Mouse (Mus musculus) E14TG2a.4 (cell line): ENCODE data around the gene Mpig6b.

Source experiments
- H3K27me3 ChIP-seq: 2 replicates; pipeline ENCODE4 v1.6.1; 2014; ENCODE audit warnings: low read length, control low read depth; ENCODE audit not compliant: insufficient read depth
- H3K36me3 ChIP-seq: 2 replicates; pipeline ENCODE4 v1.6.1; 2014; ENCODE audit warnings: low read length, control low read depth; ENCODE audit not compliant: insufficient read depth
- H3K4me1 ChIP-seq: replicated peaks from 2 replicates; pipeline ENCODE4 v1.6.1; 2014; ENCODE audit warnings: low read depth, low read length, control low read depth
- H3K4me3 ChIP-seq: replicated peaks from 2 replicates; pipeline ENCODE4 v1.5.1; 2014; ENCODE audit warnings: mild to moderate bottlenecking, low read length
- H3K9me3 ChIP-seq: 2 replicates; pipeline ENCODE4 v1.6.1; 2014; ENCODE audit warnings: low read length, control low read depth
- CTCF ChIP-seq: conservative IDR thresholded peaks from 2 replicates; pipeline ENCODE4 v1.5.1; 2014; ENCODE audit warnings: low read length
- NANOG ChIP-seq: IDR thresholded peaks from 2 replicates; pipeline ENCODE4 v1.6.1; 2014; ENCODE audit warnings: borderline replicate concordance, low read length, mixed read lengths
- POU5F1 ChIP-seq: IDR thresholded peaks from 2 replicates; pipeline ENCODE4 v1.6.1; 2014; ENCODE audit warnings: low read length, borderline replicate concordance

The Mpig6b gene

DNA sequence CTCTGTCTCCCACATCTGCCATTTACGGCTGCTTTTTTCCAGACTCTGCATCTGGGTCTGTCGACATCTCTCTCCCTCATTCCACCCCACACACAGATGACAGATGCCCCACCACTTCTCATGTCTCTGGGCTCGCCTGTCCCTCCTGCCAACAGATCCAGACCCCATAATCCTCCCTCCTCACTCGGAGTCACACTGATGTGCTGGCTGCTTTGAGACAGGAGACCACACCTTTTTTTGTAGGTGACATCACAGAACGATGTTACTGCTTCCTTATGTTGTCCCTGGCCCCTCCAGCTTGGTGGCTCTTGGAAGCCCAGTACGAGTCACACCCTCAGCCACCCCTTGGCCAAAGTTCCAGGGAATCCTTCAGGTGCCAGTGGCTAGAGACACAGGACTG is 14.3 kb upstream of the Mpig6b start:
- H3K27me3 ChIP-seq: peaks cover 2% of the 10 kb centered on the region; the same call in 1 of the 2 replicates
- TF ChIP-seq CTCF (no peak), POU5F1 (no peak), NANOG (no peak)
- 0 out of 2 replicates have a peak, but pooled peaks cover 3% of the 10 kb centered on the region for H3K36me3 ChIP-seq

DNA sequence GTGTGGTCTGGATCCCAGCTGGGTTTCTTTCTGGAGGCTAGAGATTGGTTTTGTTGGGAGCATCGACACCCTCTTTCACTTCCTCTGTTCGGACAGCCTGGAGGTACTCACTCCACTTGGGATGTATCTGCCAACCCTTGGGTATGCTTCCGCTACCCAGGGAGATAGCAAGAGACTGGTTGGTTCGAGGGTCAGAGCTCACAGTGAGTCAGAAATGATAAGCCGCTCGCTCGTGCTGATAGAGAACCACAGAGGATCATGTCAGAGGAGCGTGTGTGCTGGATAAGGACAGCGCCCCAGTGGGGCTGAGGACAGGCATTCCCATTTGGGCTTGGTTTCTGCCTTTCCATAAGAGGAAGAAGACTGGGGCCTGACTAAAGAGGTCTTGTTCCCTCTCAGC is 13.8 kb upstream of the Mpig6b start:
- no peak overlapping the region for H3K4me3 ChIP-seq
- TF ChIP-seq POU5F1 (no peak), NANOG (no peak), CTCF (no peak)
- H3K9me3 ChIP-seq: no peaks in the 10 kb centered on the region
- H3K4me1 ChIP-seq: peaks cover 61% of the 10 kb centered on the region
- peaks cover 2% of the 10 kb centered on the region; the same call in 1 of the 2 replicates for H3K27me3 ChIP-seq
- H3K36me3 ChIP-seq: 0 out of 2 replicates have a peak, but pooled peaks cover 3% of the 10 kb centered on the region

More for the DNA sequence above, 14.3 kb upstream of the Mpig6b start:
- no peaks in the 10 kb centered on the region for H3K9me3 ChIP-seq
- 0 out of 2 replicates have a peak overlapping the region, but pooled peaks have one; percentile 27 for H3K4me3 ChIP-seq
- H3K4me1 ChIP-seq: peaks cover 56% of the 10 kb centered on the region

DNA sequence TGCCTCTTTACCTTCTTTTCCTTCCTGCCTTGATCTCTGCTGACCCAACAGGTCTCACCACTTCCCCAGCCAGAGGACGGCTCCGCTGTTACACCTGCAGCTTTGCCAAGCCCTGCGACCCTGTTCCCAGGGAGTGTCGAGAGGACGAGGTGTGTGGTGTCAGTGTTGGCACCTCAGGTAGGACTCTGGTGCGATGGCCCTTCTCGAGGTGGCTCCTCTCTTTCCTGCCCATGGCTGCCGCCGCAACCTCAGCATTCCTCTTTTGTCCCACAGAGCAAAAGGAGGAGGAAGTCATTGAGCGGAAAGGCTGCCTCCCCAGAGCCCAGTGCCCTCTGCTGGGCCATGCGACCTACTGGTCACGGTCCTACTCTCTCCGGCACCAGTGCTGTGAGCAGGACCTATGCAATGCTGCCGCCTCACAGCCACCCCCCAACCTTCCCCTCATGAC is 11.8 kb upstream of the Mpig6b start, which contains the start of gene Ly6g6d:
Gene Ly6g6d, minus strand, starts transcription at position 280 of the 448 bp plus-strand sequence.
- no peak for TF ChIP-seq POU5F1
- TF ChIP-seq CTCF: no peak
- TF ChIP-seq NANOG: no peak
- H3K4me3 ChIP-seq: peak within 1 kb of the TSS; percentile 78
- H3K4me1 ChIP-seq: peaks cover 74% of the 10 kb centered on the region
- no peaks in the 10 kb centered on the region; the same call in 1 of the 2 replicates for H3K27me3 ChIP-seq
- H3K36me3 ChIP-seq: 0 out of 2 replicates have a peak, but pooled peaks cover 3% of the 10 kb centered on the region
- H3K9me3 ChIP-seq: no peaks in the 10 kb centered on the region

DNA sequence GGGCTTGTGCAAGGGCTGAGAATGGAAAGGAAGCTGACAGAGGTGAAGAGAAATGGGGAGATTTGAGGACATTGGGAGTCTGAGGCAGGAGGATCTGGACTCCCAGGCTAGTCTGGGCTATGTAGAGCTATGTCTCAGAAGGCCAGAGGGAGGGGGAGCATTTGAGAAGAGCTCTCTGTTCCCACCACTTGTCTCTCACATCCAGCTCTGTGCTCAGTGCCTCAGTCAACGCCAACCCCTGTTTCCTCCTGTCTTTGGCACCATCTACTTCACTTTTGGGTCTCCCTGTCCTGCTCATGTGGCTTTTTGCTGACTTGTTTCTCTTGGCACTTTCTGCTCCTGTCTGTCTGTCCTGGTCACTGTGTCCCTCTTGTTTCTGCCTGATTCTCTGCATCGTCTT is 11.3 kb upstream of the Mpig6b start:
- no peaks in the 10 kb centered on the region for H3K27me3 ChIP-seq
- 0 out of 2 replicates have a peak, but pooled peaks cover 3% of the 10 kb centered on the region for H3K36me3 ChIP-seq
- H3K9me3 ChIP-seq: no peaks in the 10 kb centered on the region
- peaks cover 79% of the 10 kb centered on the region for H3K4me1 ChIP-seq
- H3K4me3 ChIP-seq: peak overlapping the region; percentile 78
- TF ChIP-seq NANOG (no peak), CTCF (no peak), POU5F1 (no peak)

DNA sequence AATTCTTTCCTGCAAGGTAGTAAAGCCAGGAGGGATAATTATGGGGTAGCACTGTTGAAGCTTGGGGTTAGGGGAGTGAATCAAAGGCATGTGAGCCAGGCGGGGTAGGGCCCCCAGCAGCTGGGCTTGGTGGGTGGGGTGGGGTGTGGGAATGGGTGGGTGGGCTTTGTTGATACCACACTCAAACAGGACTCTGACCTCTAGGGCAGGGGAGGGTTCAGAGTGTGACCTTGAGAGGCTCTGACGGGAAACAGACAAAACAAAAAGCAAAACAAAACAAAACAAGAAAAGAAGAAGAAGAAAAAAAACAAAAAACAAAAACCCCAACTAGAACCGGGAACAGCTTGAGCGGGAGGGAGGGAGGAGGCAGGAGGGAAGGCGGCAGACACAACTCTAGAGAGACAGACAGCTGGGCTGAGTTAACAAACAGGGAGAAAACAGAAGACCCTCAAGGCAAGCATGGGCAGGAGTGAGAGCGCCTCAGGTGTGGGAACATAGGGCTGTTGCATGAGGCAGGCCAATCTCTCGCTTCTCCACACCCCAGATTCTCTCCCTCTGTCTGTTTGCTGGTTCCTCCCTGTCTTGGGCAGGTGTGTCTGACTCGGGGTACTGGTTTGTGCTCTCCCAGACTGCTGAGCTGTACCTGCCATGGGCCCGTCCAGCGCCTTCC is 10.7 kb upstream of the Mpig6b start, which contains the start of gene Ly6g6e:
Gene Ly6g6e, plus strand, starts transcription at position 396 of the 670 bp plus-strand sequence.
- 0 out of 2 replicates have a peak, but pooled peaks cover 3% of the 10 kb centered on the region for H3K36me3 ChIP-seq
- TF ChIP-seq NANOG (no peak), POU5F1 (no peak), CTCF (no peak)
- H3K27me3 ChIP-seq: no peaks in the 10 kb centered on the region
- no peaks in the 10 kb centered on the region for H3K9me3 ChIP-seq
- peak within 1 kb of the TSS; percentile 78 for H3K4me3 ChIP-seq
- H3K4me1 ChIP-seq: peaks cover 84% of the 10 kb centered on the region

DNA sequence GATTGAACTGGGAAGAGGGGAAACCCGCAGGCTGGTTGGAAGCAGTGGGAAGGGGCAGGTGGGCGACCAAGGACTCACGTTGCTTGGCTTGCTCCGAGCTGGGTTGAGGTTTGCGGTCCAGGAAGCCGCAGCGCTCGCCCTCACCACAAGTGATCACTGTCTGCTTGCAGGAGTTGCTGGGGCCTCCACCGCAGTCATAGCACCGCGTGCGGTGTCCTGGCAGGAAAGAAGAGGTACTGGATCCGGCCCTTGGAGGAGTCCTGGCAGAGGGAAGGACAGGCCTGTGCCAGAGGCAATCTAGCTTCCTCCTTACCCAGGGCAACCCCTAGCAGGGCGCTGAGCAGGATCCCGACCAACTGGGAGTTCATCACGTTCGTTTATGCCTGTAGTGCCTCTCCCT is 8.1 kb upstream of the Mpig6b start:
- Histone ChIP-seq H3K4me3 (peak overlapping the region; percentile 73), H3K36me3 (0 out of 2 replicates have a peak, but pooled peaks cover 3% of the 10 kb centered on the region), H3K27me3 (peaks cover 3% of the 10 kb centered on the region; the same call in 1 of the 2 replicates), H3K4me1 (peaks cover 85% of the 10 kb centered on the region), H3K9me3 (no peaks in the 10 kb centered on the region)
- TF ChIP-seq CTCF: no peak
- no peak for TF ChIP-seq POU5F1
- TF ChIP-seq NANOG: no peak

DNA sequence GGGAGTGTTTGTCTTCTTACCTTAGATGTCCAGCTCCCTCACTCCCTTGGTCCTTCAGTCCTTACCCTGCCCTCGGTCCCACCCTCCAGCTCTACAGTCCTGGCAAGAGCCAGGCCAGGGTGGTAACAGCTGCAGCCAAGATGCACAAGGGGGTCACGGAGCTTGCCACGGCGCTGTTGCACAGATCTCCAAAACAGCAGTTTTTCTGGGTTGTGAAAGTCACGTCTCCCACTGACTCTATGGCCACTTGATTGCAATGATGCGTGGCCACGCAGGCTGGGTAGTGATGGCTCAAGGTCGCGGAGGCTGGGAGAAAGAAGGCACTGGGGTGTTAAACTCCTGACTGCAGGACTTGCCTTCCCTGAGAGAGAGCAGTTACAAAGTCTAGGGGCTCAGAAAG is 5.5 kb upstream of the Mpig6b start:
- Histone ChIP-seq H3K9me3 (no peaks in the 10 kb centered on the region), H3K4me3 (no peak overlapping the region), H3K36me3 (no peaks in the 10 kb centered on the region), H3K27me3 (peaks cover 28% of the 10 kb centered on the region), H3K4me1 (peaks cover 87% of the 10 kb centered on the region)
- TF ChIP-seq NANOG (no peak), POU5F1 (no peak), CTCF (no peak)

DNA sequence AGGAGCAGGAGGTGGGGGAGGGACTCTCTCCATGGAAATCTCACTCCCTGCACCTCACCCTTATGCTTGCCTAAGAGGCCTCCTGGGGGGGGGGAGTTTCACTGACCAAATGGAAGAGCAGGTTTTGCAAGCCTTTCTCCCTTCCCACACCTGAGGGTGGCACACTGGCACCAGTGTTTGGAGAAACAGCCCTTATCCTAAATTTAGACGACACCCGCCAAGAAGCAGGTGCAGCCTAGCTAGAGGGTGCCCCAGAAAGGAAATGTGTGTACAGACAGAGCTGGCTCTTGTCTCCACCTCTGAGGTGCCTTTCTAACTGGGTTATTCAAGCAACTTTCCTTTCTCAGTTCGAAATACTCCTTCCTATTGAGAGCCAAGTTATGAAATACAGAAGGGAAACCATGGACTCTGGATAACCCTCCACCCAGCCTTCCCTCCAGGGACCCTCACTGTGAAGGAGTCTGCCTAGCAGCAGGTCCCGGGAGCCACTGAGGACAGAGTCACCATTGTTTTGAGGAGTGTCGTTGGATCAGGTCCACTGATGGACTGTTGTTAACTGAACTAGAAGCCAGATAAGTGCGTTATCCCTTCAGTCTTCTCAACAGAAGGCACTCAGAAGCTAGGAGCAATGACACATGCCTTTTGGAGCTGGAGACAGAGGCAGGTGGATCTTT is 4.7 kb upstream of the Mpig6b start:
- Histone ChIP-seq H3K4me3 (no peak overlapping the region; the same call in 1 of the 2 replicates), H3K4me1 (peaks cover 86% of the 10 kb centered on the region), H3K36me3 (no peaks in the 10 kb centered on the region), H3K27me3 (peaks cover 31% of the 10 kb centered on the region), H3K9me3 (no peaks in the 10 kb centered on the region)
- TF ChIP-seq CTCF: no peak
- no peak for TF ChIP-seq NANOG
- no peak for TF ChIP-seq POU5F1
